Mouse (Mus musculus) liver, embryonic 16.5 days (tissue): Measurements from ENCODE around the gene B230217C12Rik. TPM values are rescaled to one million over a fixed set of nuclear protein-coding genes. Genes with fewer than 3 reads are reported as not detected.
A peak's percentile ranks its signal among the peaks of the same experiment; 100 is the strongest.

Source experiments
- ATAC-seq: fragments of 200-750 bp; cut with Nextera tagmentation; 2 replicates; pipeline ENCODE4 v1.8.0; 2017; ENCODE audit warnings: low read depth, mild to moderate bottlenecking, moderate number of reproducible peaks, moderate library complexity
- H3K27ac ChIP-seq: fragments of 300-500 bp; sonication (generic); 2 replicates; pipeline ENCODE4 v1.5.1; 2014; ENCODE audit warnings: mild to moderate bottlenecking, low read length
- H3K27me3 ChIP-seq: fragments of 300-500 bp; sonication (generic); 2 replicates; pipeline ENCODE4 v1.6.1; 2014; ENCODE audit warnings: low read depth, low read length, mixed read lengths; ENCODE audit not compliant: control insufficient read depth, insufficient read depth
- H3K36me3 ChIP-seq: fragments of 300-500 bp; sonication (generic); 2 replicates; pipeline ENCODE4 v1.6.1; 2014; ENCODE audit warnings: mild to moderate bottlenecking; ENCODE audit not compliant: control insufficient read depth, insufficient read depth
- H3K4me1 ChIP-seq: fragments of 300-500 bp; sonication (generic); 2 replicates; pipeline ENCODE4 v1.6.1; 2014; ENCODE audit warnings: low read depth, low read length, mixed read lengths; ENCODE audit not compliant: control insufficient read depth
- H3K4me2 ChIP-seq: fragments of 300-500 bp; sonication (generic); 2 replicates; pipeline ENCODE4 v1.6.1; 2014; ENCODE audit warnings: low read depth, low read length, mixed read lengths
- H3K4me3 ChIP-seq: fragments of 300-500 bp; sonication (generic); 2 replicates; pipeline ENCODE4 v1.5.1; 2014; ENCODE audit warnings: low read depth, mild to moderate bottlenecking, low read length
- H3K9ac ChIP-seq: fragments of 300-500 bp; sonication (generic); 2 replicates; pipeline ENCODE4 v1.6.1; 2014; ENCODE audit warnings: low read depth, low read length
- H3K9me3 ChIP-seq: fragments of 300-500 bp; sonication (generic); replicated peaks from 2 replicates; pipeline ENCODE4 v1.6.1; 2016; ENCODE audit warnings: low read length; ENCODE audit not compliant: control insufficient read depth
- WGBS: fragments of 180-500 bp; shearing (Covaris S2); extraction: QIAGEN DNeasy Blood & Tissue Kit; methylation state at CpG from one replicate; pipeline ENCODE4 v1.1.7; 2014; ENCODE audit not compliant: insufficient replicate concordance; 5-methylcytosine and 5-hydroxymethylcytosine counted together
- polyA plus RNA-seq: library from polyadenylated mRNA; unstranded; fragments of >200 nt; fragmentation: Nextera tagmentation; extraction: Ambion mirVana; gene quantifications from 2 replicates; pipeline ENCODE4 v1.2.1, GENCODE M21; 2015

The B230217C12Rik gene
- polyA plus RNA-seq, 1 experiment from 2014 or later = 0.19 TPM

DNA sequence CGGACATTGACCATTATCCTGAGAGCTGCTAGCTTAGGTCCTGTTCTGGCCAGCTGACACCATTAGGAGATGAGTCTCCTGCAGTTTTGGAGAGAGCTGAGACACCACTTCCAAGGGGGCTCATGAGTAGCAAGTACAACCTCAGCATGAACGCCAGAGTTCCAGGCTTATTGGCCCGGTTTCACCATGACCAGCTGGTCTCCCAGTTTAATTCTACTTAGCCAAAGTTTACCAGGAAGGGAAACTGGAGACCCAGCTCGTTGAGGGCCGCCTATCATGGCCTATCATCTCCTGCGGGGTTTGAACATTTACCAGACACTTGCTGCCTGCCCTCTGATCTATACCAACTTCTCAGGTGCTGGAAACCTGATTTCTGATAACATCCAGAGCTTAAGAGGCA lies 33.0 kb upstream of the B230217C12Rik start:
- ATAC-seq = no peak
- Histone ChIP-seq H3K9ac (no peak overlapping the region), H3K4me2 (no peak overlapping the region), H3K9me3 (no peaks in the 10 kb centered on the region), H3K4me1 (peaks cover 53% of the 10 kb centered on the region), H3K27me3 (no peaks in the 10 kb centered on the region), H3K27ac (0 out of 2 replicates have a peak overlapping the region, but pooled peaks have one; percentile 1), H3K36me3 (no peaks in the 10 kb centered on the region), H3K4me3 (no peak overlapping the region)
- WGBS = 33% methylated on average over 6 of the region's 6 CpGs

DNA sequence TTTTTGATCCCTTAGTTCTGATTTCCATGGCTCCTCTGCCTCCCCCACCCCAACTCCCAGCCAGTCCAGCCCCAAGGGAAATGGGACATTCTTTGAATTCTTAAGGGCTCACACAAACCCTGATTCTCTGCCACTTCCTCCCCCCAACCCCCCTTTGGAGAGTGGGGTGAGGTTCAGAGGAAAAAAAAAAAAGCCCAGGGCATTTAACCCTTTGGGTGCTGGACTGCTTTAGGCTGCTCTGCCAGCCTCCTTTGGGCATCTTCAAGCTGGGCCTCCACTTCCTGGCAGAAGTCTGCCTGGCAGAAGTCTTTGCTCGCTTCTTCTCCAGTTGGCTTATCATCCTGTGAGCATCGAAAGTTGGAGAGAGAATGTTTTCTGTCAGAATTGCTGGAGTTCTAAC lies 32.5 kb upstream of the B230217C12Rik start:
- 0 out of 2 replicates have a peak overlapping the region, but pooled peaks have one; percentile 1 for H3K27ac ChIP-seq
- peaks cover 54% of the 10 kb centered on the region for H3K4me1 ChIP-seq
- no peaks in the 10 kb centered on the region for H3K27me3 ChIP-seq
- WGBS = 46% methylated on average over 2 of the region's 2 CpGs
- no peak overlapping the region for H3K4me3 ChIP-seq
- H3K36me3 ChIP-seq = no peaks in the 10 kb centered on the region
- H3K9ac ChIP-seq = no peak overlapping the region
- ATAC-seq = no peak
- H3K4me2 ChIP-seq = no peak overlapping the region
- no peaks in the 10 kb centered on the region for H3K9me3 ChIP-seq

DNA sequence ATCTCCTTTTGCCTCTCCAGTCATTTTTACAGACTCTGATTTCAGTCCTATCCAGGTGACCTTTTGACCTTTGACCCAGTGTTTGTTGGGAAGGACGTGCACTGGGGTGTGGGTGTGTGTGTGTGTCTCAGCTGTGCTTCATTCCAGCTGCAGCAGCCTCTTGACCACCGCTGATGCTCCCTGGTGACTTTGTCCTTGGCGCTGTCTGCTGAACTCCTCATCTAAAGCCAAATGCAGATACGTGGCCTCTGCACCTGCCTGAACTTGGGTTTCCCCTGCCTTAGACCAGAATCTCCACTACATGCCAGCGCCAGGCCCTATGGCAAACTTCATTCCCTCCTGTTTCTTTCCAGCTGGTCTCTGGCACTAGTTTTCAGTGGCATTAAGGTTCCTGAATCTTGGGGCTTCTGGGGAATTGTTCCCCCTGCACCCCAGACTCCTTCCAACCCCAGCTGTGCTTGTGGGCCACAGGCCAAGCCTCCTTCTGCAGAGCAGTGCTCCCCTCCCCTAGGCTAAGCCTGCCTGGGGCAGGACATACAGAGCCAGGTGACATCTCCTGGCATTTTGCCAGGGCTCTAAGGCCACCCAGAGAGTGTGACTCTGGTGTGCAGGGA lies 31.9 kb upstream of the B230217C12Rik start:
- H3K4me1 ChIP-seq = peaks cover 59% of the 10 kb centered on the region
- H3K9me3 ChIP-seq = no peaks in the 10 kb centered on the region
- no peak overlapping the region for H3K4me3 ChIP-seq
- no peaks in the 10 kb centered on the region for H3K36me3 ChIP-seq
- WGBS = 52% methylated on average over 5 of the region's 5 CpGs
- ATAC-seq = peak; percentile 37
- H3K4me2 ChIP-seq = no peak overlapping the region
- H3K27me3 ChIP-seq = no peaks in the 10 kb centered on the region
- 0 out of 2 replicates have a peak overlapping the region, but pooled peaks have one; percentile 0 for H3K27ac ChIP-seq
- H3K9ac ChIP-seq = no peak overlapping the region

- no peak overlapping the region for H3K9ac ChIP-seq
Measured at GRCm38 (mm10) chr11:97809235-97810121, 31.1 kb upstream of the B230217C12Rik start.

DNA sequence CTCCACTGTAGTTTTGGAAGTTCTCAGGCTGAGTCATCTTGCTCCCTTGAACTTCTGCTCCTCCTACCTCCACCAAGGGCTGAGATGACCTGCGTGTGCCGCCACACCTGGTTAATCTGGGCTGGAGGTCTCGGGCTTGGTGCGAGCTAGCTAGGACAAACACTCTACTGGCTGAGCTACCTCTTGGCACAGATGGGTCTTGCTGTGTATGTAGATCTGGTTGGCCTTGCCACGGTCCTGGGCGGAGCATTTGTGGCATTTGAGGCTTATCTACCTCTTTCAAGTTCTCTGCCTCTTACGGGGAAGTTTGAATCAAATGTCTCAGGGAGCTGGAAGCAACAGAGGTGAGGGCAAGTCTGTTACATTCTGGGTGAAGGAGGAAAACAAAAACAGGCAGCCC lies 30.2 kb upstream of the B230217C12Rik start:
- H3K4me2 ChIP-seq = no peak overlapping the region
- no peak overlapping the region for H3K9ac ChIP-seq
- no peak overlapping the region for H3K4me3 ChIP-seq
- H3K27me3 ChIP-seq = no peaks in the 10 kb centered on the region
- WGBS = 31% methylated on average over 7 of the region's 7 CpGs
- ATAC-seq = no peak
- no peak overlapping the region for H3K27ac ChIP-seq
- H3K36me3 ChIP-seq = no peaks in the 10 kb centered on the region
- no peaks in the 10 kb centered on the region for H3K9me3 ChIP-seq
- peaks cover 51% of the 10 kb centered on the region for H3K4me1 ChIP-seq

More at GRCm38 (mm10) chr11:97809235-97810121, 31.1 kb upstream of the B230217C12Rik start:
- Histone ChIP-seq H3K4me1 (peaks cover 57% of the 10 kb centered on the region), H3K27ac (peak overlapping the region; percentile 21; the same call in 1 of the 2 replicates), H3K36me3 (no peaks in the 10 kb centered on the region), H3K27me3 (no peaks in the 10 kb centered on the region), H3K4me3 (no peak overlapping the region), H3K9me3 (no peaks in the 10 kb centered on the region), H3K4me2 (no peak overlapping the region)
- 49% methylated on average over 7 of the region's 7 CpGs for WGBS
- ATAC-seq = no peak

- no peak overlapping the region for H3K27ac ChIP-seq
- 66% methylated on average over 3 of the region's 3 CpGs for WGBS
- no peaks in the 10 kb centered on the region for H3K36me3 ChIP-seq
- H3K4me3 ChIP-seq = no peak overlapping the region
- H3K27me3 ChIP-seq = no peaks in the 10 kb centered on the region
- H3K9ac ChIP-seq = no peak overlapping the region
- peaks cover 51% of the 10 kb centered on the region for H3K4me1 ChIP-seq
- no peak overlapping the region for H3K4me2 ChIP-seq
- H3K9me3 ChIP-seq = no peaks in the 10 kb centered on the region
- ATAC-seq = no peak
Measured at GRCm38 (mm10) chr11:97810970-97811369, 29.6 kb upstream of the B230217C12Rik start.

DNA sequence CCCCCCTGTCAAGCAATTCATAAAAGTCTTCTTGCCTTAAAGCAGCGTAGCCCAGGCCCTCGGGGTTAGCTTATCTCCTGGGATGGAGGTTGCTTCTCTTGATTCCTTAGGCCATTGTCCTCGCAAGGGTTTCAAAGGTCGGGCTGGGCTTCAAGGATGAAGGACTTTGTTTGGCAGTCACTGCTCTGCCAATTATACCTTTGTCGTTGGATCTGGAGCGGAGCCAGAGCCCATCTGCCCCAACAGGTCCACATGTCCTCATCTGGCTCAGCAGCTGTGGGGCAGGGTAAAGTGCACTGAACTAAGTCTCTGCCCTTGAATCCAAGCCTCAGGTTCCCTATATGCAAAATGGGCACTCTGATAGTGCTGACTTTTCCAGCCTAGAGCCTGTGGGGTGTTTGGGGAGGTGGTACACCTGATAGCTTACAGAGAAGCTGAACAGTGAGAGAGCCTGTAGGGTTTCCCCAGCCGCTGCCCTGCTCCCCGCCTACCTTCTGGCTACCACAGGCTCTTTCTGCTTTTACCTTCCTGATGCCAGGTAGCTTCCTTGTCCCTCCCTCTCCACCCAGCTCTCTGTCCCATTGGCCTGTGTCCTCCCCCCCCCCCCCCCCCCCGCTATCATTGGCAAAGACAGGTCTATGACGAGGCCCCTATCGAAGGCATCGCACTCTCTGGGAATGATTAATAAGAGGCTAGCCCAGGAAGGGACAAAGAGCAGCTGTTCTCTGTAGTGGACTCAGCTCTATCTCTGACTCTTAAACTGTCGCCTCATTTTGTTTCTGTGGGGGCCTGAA lies 28.8 kb upstream of the B230217C12Rik start:
- H3K27me3 ChIP-seq = no peaks in the 10 kb centered on the region
- WGBS = 61% methylated on average over 12 of the region's 13 CpGs
- peak overlapping the region; percentile 38; the same call in 1 of the 2 replicates for H3K27ac ChIP-seq
- H3K9ac ChIP-seq = no peak overlapping the region
- H3K36me3 ChIP-seq = no peaks in the 10 kb centered on the region
- H3K4me3 ChIP-seq = no peak overlapping the region
- H3K4me2 ChIP-seq = no peak overlapping the region
- peaks cover 54% of the 10 kb centered on the region for H3K4me1 ChIP-seq
- ATAC-seq = peak; percentile 65
- H3K9me3 ChIP-seq = no peaks in the 10 kb centered on the region

- no peaks in the 10 kb centered on the region for H3K27me3 ChIP-seq
- H3K9me3 ChIP-seq = no peaks in the 10 kb centered on the region
- H3K4me2 ChIP-seq = no peak overlapping the region
- no peak overlapping the region for H3K4me3 ChIP-seq
- H3K27ac ChIP-seq = no peak overlapping the region
- peaks cover 61% of the 10 kb centered on the region for H3K4me1 ChIP-seq
- no peak for ATAC-seq
- WGBS = 70% methylated on average over 3 of the region's 3 CpGs
- no peaks in the 10 kb centered on the region for H3K36me3 ChIP-seq
- H3K9ac ChIP-seq = no peak overlapping the region
Measured at GRCm38 (mm10) chr11:97812491-97812921, 28.1 kb upstream of the B230217C12Rik start.
